Mouse (Mus musculus) liver, adult 2 months (tissue): Measurements from ENCODE around the gene Rassf1. TPM values are rescaled to one million over a fixed set of nuclear protein-coding genes. Genes with fewer than 3 reads are reported as not detected.

Experiments
- DNase-seq: peaks from one replicate; pipeline ENCODE4 v3.0.0-alpha.2; 2011; ENCODE audit warnings: low read depth, low spot score; ENCODE audit errors: extremely low read depth
- H3K27ac ChIP-seq: fragments of 200-500 bp; replicated peaks from 2 replicates; pipeline ENCODE4 v1.5.1; 2012; ENCODE audit warnings: low read depth, mild to moderate bottlenecking, control low read depth, inconsistent platforms, low read length; ENCODE audit not compliant: insufficient read depth
- H3K27me3 ChIP-seq: fragments of 200-500 bp; 2 replicates; pipeline ENCODE4 v1.6.1; 2012; ENCODE audit warnings: mild to moderate bottlenecking, moderate library complexity, low read length, inconsistent platforms; ENCODE audit not compliant: control insufficient read depth, insufficient read depth
- H3K36me3 ChIP-seq: fragments of 200-500 bp; 2 replicates; pipeline ENCODE4 v1.6.1; 2012; ENCODE audit warnings: low read length, inconsistent platforms; ENCODE audit not compliant: control insufficient read depth, insufficient read depth
- H3K4me1 ChIP-seq: fragments of 200-500 bp; 2 replicates; pipeline ENCODE4 v1.6.1; 2011; ENCODE audit warnings: low read length; ENCODE audit not compliant: control insufficient read depth, insufficient read depth
- H3K4me3 ChIP-seq: fragments of 200-500 bp; 2 replicates; pipeline ENCODE4 v1.5.1; 2011; ENCODE audit warnings: low read depth, mild to moderate bottlenecking, control low read depth, low read length, moderate library complexity; ENCODE audit not compliant: insufficient read depth
- H3K79me2 ChIP-seq: fragments of 200-500 bp; 2 replicates; pipeline ENCODE4 v1.6.1; 2012; ENCODE audit warnings: inconsistent platforms, mild to moderate bottlenecking, low read length, moderate library complexity; ENCODE audit not compliant: control insufficient read depth, insufficient read depth
- H3K9ac ChIP-seq: fragments of 200-500 bp; 2 replicates; pipeline ENCODE4 v1.6.1; 2012; ENCODE audit warnings: low read depth, mild to moderate bottlenecking, control low read depth, inconsistent platforms, low read length
- CTCF ChIP-seq: fragments of 200-500 bp; IDR thresholded peaks from 2 replicates; pipeline ENCODE4 v1.5.1; 2011; ENCODE audit warnings: low read depth, low read length, control low read depth
- POLR2A ChIP-seq: fragments of 200-500 bp; IDR thresholded peaks from 2 replicates; pipeline ENCODE4 v1.6.1; 2011; ENCODE audit warnings: low read length, control low read depth; ENCODE audit not compliant: insufficient read depth; ENCODE audit errors: extremely low read depth
- WGBS: fragments of 180-500 bp; shearing (Covaris S2); methylation state at CpG from one replicate; pipeline ENCODE4 v1.1.7; 2018; 5-methylcytosine and 5-hydroxymethylcytosine counted together
- polyA plus RNA-seq: library from polyadenylated mRNA; depleted of rRNA; stranded (reverse); fragments of >200 nt; gene quantifications from 2 replicates; pipeline ENCODE4 v1.2.3, GENCODE M21; 2012
- total RNA-seq: library from RNA; depleted of rRNA; stranded (reverse); fragments of >200 nt; gene quantifications from 2 replicates; pipeline ENCODE4 v1.2.3, GENCODE M21; 2014

Rassf1 gene
- total and polyA plus RNA-seq, 2 experiments, result 6.0 to 7.0 TPM

DNA sequence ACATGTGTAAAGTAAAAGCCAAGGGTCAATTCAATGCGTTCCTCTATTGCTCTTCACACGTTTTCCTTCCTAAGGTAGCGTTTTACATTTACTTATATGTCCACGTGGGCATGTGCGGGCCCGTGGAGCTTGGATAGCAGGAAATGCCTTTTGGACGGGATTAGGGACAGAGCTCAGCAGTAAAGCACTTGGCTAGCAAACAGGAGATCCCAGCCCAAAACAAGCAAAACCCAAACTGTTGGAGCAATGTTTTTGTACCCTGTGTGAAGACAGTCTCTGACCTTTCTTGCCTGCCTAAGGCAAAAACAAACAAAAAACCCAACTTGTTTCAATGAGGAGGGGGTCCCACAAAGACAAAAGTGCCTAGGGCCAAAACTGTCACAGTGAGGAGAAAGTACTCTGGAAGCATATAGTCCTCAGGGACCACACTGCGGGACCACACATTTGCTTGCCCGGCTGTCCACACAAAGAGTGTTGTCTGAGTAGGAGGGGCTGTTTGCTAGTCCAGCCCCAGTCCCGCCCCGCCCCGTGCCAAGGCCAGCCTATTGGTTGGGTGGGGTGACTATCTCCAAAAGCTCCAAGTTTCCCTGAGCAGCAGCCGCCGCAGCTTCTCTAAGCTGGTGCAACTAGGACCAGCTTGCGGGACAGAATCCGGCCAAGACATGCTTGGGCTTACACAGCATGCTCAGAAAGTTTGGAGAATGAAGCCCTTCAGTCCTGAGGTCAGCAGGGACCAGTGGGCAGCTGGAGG lies 25.2 kb downstream of the Rassf1 start, which contains the start of gene Hyal1:
Gene Hyal1 (plus strand): TSS at position 571 of the 751 bp plus-strand sequence.
- no peaks in the 10 kb centered on the region for H3K27me3 ChIP-seq

GRCm38 (mm10) chr9:107577871-107578270 lies 26.5 kb downstream of the Rassf1 start:
- Histone ChIP-seq H3K27me3 (no peaks in the 10 kb centered on the region), H3K4me3 (peak overlapping the region; percentile 91), H3K79me2 (peaks cover 15% of the 10 kb centered on the region; the same call in 1 of the 2 replicates), H3K9ac (peak overlapping the region; percentile 91), H3K4me1 (peaks cover 28% of the 10 kb centered on the region), H3K27ac (peak overlapping the region; percentile 97), H3K36me3 (peaks cover 2% of the 10 kb centered on the region; the same call in 1 of the 2 replicates)
- 20% methylated on average over 10 of the region's 10 CpGs for WGBS
- no peak for TF ChIP-seq CTCF
- peak; percentile 44; the same call in 1 of the 2 replicates for TF ChIP-seq POLR2A
- DNase-seq, result peak; percentile 90

More for the DNA sequence above, 25.2 kb downstream of the Rassf1 start, which contains the start of gene Hyal1:
- peak; percentile 97 for DNase-seq
- 6% methylated on average over 16 of the region's 16 CpGs for WGBS
- H3K27ac ChIP-seq, result peak within 1 kb of the TSS; percentile 97
- peaks cover 19% of the 10 kb centered on the region; the same call in 1 of the 2 replicates for H3K79me2 ChIP-seq
- H3K4me3 ChIP-seq, result peak within 1 kb of the TSS; percentile 91
- H3K9ac ChIP-seq, result peak within 1 kb of the TSS; percentile 91
- H3K36me3 ChIP-seq, result peaks cover 9% of the 10 kb centered on the region
- no peak for TF ChIP-seq CTCF
- peak; percentile 94 for TF ChIP-seq POLR2A
- H3K4me1 ChIP-seq, result peaks cover 25% of the 10 kb centered on the region

GRCm38 (mm10) chr9:107578587-107578986 lies 27.2 kb downstream of the Rassf1 start, which contains the start of gene Naa80:
Gene Naa80 (plus strand): TSS chr9:107578887.
- WGBS, result 24% methylated on average over 3 of the region's 3 CpGs
- H3K9ac ChIP-seq, result peak within 1 kb of the TSS; percentile 91

GRCm38 (mm10) chr9:107579023-107579900 lies 27.9 kb downstream of the Rassf1 start:
- Histone ChIP-seq H3K27ac (peak overlapping the region; percentile 20), H3K4me3 (peak overlapping the region; percentile 8), H3K36me3 (peaks cover 2% of the 10 kb centered on the region; the same call in 1 of the 2 replicates), H3K27me3 (no peaks in the 10 kb centered on the region), H3K9ac (peak overlapping the region; percentile 64), H3K79me2 (peaks cover 15% of the 10 kb centered on the region; the same call in 1 of the 2 replicates), H3K4me1 (peaks cover 28% of the 10 kb centered on the region)
- TF ChIP-seq POLR2A (no peak), CTCF (no peak)
- peak; percentile 39 for DNase-seq
- WGBS, result 91% methylated on average over 14 of the region's 14 CpGs

More at GRCm38 (mm10) chr9:107578587-107578986, 27.2 kb downstream of the Rassf1 start, which contains the start of gene Naa80:
- peaks cover 28% of the 10 kb centered on the region for H3K4me1 ChIP-seq
- H3K36me3 ChIP-seq, result peaks cover 2% of the 10 kb centered on the region; the same call in 1 of the 2 replicates
- H3K4me3 ChIP-seq, result peak within 1 kb of the TSS; percentile 91
- H3K79me2 ChIP-seq, result peaks cover 15% of the 10 kb centered on the region; the same call in 1 of the 2 replicates
- H3K27me3 ChIP-seq, result no peaks in the 10 kb centered on the region
- TF ChIP-seq CTCF, result no peak
- DNase-seq, result no peak
- H3K27ac ChIP-seq, result peak within 1 kb of the TSS; percentile 97

- TF ChIP-seq POLR2A (peak; percentile 87), CTCF (no peak)
- peaks cover 26% of the 10 kb centered on the region for H3K4me1 ChIP-seq
- peak; percentile 95 for DNase-seq
Measured at GRCm38 (mm10) chr9:107580501-107581317, 29.4 kb downstream of the Rassf1 start, which contains the start of gene Hyal3. Gene Hyal3 (plus strand): TSS chr9:107580818.

More at GRCm38 (mm10) chr9:107580501-107581317, 29.4 kb downstream of the Rassf1 start, which contains the start of gene Hyal3:
- WGBS, result under 1% methylated on average over 32 of the region's 32 CpGs
- Histone ChIP-seq H3K4me3 (peak within 1 kb of the TSS; percentile 67), H3K36me3 (peaks cover 2% of the 10 kb centered on the region; the same call in 1 of the 2 replicates), H3K27ac (peak within 1 kb of the TSS; percentile 57), H3K79me2 (peaks cover 15% of the 10 kb centered on the region; the same call in 1 of the 2 replicates), H3K9ac (peak within 1 kb of the TSS; percentile 74), H3K27me3 (no peaks in the 10 kb centered on the region)
